Mouse (Mus musculus): ENCODE measurements around the gene Gxylt2. TPM values are rescaled to one million over a fixed set of nuclear protein-coding genes. Genes with fewer than 3 reads are reported as not detected.

Gxylt2 gene
- polyA plus RNA-seq, 1 experiment from 2014 or later = 0.96 TPM

- DNase-seq (ENCODE audit: low spot score) = no peak
Observed at GRCm38 (mm10) chr6:100845058-100845457, 140.5 kb downstream of the Gxylt2 start.

DNA sequence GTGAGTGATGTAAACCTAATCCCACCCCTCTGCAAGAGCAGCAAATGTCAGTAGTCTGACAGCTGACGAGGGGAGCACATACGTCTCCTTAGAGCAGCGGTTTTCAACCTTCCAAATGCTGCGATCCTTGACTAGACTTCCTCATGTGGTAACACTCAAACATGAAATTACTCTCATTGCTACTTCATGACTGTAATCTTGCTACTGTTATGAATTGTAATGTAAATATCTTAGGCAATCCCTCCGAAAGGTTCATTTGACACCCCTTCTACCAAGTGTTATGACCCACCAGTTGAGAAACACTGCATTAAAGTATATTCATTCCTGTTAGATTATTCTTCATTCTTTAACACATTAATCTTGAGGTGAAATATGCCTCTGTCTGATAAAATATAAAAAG is 142.7 kb downstream of the Gxylt2 start:
- DNase-seq (ENCODE audit: low spot score) = no peak

DNA sequence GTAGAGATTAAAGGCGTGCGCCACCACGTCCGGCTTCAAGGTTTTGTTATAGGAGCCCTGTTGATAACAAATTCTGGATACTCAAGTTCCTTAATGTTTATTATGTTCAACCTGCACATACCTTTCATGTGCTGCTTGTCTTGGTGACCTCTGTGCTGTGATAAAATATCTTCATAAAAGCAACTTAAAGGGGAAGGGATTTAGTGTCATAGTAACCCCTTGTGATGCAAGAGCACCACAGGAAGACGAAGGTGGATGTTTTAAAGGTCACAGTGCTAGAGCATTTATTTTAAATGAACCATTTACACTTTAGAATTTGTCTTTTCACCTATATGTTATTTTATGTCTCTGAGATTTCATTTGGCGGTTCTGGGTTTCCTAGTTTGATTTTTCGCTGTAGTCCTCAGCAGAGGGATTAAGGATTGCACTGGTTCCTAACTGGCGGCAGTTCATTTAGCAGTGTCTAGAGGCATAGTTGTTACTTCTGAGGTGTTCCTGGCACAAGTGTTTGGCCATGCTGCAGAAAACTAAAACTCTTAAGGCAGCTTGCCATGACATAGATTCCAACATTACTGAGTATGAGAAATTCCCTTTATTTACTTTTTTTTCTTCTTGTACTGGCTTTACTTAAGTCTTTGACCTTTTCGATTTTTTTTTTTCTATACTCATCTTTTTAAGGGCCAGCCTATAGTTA is 144.3 kb downstream of the Gxylt2 start:
- no peak for DNase-seq (ENCODE audit: low spot score)

- DNase-seq (ENCODE audit: low spot score) = no peak
Observed at GRCm38 (mm10) chr6:100850671-100851081, 146.1 kb downstream of the Gxylt2 start.

DNA sequence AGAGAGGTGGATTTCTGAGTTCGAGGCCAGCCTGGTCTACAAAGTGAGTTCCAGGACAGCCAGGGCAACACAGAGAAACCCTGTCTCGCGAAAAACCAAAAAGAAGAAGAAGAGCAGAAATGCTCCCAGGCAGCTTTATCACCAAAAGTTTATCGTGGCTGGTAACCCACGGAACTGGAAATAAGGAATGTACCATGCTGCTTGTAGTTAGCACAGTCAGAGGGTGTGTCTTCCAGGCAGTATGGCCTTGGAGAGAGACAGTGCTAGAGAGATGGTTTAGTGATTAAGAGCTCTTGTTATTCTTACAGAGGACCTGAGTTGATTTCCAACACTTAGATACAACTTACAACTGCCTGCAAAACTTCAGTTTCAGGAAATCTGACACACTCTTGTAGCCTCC is 146.5 kb downstream of the Gxylt2 start:
- DNase-seq (ENCODE audit: low spot score) = no peak

Other genes starting within 250 kb of the Gxylt2 start
- gene Shq1, start 33.6 kb upstream of the Gxylt2 start, polyA plus RNA-seq (2015; fragmentation: Nextera tagmentation; extraction: Ambion mirVana) = 14.0 and 15.4 TPM in 2 replicates
- 18.2 and 22.6 TPM in 2 replicates for gene Ppp4r2, start 128.9 kb downstream of the Gxylt2 start, polyA plus RNA-seq (2015; fragmentation: Nextera tagmentation; extraction: Ambion mirVana)

Data from thymus, postnatal 0 days (tissue).